Mouse (Mus musculus) layer of hippocampus, postnatal 25 days (tissue): ENCODE results near the gene Ccr6. TPM values are rescaled to one million over a fixed set of nuclear protein-coding genes. Genes with fewer than 3 reads are reported as not detected.

Source experiments
- DNase-seq, 2 experiments: peaks; one replicate each; pipeline ENCODE4 v3.0.0; 2022; ENCODE audit warnings: mixed read lengths in 2 of 2, low spot score in 1 of 2; ENCODE audit errors: extremely low spot score in 1 of 2
- total RNA-seq, 2 experiments: library from RNA; stranded (reverse); gene quantifications; 2 replicates each; pipeline ENCODE4 v1.2.3; 2021

The Ccr6 gene
- total RNA-seq, 2 experiments from 2014 or later, result 0.22 to 0.38 TPM

DNA sequence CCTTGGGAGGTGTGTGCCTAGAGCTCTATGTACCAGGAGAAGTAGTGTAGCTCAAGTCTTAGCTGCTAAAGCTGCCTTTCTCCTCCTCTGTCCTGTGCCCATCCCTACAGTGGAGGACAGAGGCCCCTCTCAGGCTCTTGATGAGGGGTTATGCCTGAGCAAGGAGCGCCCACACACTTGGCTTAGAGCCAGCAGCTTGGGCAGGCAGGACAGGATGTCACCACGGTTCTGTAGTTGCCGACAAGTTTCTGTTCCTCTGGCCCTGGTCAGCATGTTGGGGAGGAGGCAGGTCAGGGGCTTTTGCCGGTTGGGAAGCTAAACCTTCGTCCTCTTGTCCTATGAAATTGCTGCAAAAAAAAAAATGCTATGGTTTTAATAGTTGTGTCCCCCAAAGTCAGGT, 3.8 kb upstream of the Ccr6 start:
- DNase-seq, result no peak

DNA sequence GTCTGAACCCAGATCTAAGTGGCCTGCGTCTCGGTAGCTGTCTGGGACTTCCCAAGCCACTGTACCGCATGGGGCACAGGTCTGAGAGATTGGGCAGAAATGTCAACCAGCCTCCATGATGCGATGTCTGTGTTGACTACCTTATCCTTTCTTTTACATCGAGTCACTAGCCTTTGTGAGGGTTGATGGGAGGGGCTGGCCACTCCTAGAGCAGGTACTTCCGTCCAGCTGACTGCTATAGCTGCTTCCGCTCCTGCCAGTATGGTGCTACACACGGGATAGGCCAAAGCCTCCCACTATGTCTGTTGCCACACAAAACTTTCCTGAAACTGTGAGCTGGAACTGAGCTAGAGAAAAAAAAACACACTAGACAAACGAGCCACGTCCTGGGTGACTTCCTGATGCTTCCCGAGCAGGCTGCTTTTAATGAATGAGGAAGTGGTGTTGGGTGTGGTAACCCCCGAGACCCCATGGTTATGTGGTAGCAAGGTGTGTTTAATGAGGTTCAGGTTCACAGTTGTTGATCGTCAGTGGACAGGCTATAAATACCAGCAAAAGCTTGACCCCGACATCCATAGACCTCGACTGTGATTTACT, 2.1 kb upstream of the Ccr6 start:
- no peak for DNase-seq

DNA sequence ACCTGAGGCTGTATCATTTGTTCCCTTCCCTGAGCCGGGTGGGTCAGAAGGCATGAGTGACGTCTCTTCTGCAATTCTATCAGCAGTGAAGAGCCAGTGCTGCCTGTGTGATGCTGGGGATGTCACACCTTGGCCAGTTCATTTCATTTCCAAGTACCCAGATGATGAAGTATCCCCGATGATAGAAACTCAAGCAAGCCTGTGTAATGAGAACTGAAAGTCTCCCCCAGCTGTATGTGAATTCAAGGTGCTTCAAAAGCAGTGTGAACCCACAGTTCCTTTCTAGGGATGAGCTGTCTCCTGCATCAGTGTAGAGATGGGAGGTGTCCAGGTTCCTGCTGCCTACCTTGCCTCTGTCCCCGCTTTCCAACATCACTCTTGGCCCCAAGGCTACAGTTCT, 1.3 kb upstream of the Ccr6 start:
- no peak for DNase-seq

DNA sequence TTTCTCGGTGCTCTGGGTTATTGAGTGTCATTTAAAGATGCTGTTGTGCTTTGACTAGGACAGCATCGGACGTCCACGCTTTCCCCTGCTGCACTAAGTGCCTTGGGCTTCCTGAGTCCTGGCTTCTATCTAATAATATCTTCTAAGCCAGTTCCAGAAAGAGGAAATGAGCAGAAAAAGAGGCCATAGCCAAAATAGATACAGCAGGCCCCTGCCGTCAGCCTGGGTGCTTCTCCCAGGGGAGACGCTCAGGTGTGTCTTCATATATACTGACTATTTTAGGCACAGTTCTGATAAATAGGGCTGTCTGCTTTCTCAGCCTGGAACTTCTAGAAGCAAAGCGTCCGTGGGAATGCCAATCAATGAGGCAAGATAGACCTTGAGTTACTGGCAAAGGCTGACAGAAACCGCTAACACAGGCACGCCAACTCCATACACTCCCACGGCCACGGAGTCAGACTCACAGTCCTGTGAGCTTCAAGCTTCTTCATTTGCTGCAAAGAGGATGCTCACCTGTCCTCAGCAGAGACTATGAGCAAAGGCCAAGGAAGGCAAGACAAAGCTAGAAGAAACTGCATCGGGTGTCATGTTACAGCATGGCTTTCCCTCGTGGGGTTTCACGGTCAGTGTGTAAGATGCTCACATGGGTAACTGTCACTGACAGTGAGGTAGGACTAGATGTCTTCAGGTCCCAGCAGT, 2.3 kb downstream of the Ccr6 start:
- no peak for DNase-seq

DNA sequence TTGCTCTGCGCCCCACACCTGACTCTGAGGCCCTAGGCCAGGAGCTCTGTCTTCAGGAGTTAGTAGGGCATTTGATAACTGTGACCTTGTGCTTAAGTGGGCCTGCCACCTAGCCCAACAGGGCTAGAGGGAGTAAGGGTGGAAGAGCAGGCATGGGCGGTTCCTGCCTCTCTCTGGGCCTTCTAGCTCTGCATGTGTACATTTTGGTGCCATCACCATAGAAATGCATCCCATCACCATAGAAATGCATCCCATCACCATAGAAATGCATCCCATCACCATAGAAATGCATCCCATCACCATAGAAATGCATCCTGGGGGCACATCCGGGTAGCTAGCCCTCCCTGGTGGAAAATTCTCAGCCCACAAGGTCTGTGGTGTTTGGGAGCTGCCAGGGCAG, 3.7 kb downstream of the Ccr6 start:
- no peak for DNase-seq

DNA sequence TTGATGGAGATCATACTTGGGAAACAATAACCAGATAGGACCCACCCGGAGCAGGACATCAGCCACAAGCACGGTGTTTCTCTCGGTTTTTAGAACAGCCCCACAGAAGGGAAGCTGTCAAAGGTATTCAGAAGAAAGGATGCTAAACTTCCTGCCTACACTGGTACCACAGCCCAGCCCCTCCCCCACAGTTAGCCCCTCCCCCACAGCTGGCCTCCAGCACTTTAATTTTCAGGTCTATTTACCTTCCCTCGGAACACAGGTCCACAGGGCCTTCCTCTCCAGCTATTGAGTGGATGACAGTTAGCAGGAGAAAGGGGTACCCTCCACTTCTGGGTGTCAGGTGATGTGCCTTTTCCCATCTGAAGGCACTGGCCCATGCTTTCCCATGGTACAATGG, 4.7 kb downstream of the Ccr6 start:
- DNase-seq, result no peak

DNA sequence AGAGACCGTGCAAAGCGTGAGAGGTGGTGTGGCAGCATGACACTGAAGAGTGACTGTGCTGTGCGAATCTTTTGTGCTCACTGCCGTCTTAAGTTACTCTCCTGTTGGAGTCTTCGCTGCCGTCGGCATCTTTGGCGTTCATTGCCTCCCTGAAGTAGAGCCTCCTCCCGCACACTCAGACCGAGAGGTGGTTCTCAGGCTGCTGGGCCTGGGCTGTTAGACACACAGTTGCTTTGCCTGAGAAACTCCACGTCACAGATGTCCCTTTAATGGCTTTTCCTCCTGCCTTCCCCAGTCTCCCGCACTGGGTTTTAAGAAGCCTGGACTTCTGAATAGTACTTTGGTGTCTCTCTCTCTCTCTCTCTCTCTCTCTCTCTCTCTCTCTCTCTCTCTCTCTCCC, 5.8 kb downstream of the Ccr6 start:
- DNase-seq, result no peak

DNA sequence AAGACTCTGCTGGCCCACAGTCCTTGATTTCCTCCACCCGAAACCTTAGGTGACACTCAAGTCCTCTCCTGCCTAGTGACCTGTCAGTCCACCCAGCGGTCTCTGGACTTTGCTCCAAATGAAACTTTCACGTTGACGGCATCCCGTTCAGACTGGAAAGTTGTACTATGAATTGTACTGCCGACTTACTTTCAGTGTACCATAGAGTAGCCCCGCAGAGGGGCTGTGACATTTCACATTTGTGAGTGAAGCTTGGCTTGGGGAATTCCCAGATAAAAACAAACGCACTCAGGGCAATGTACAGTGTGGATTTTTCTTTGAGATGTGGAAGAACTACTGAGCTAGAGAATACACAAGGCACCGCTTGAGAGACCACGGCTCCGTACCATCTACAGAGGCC, 6.3 kb downstream of the Ccr6 start:
- no peak for DNase-seq

DNA sequence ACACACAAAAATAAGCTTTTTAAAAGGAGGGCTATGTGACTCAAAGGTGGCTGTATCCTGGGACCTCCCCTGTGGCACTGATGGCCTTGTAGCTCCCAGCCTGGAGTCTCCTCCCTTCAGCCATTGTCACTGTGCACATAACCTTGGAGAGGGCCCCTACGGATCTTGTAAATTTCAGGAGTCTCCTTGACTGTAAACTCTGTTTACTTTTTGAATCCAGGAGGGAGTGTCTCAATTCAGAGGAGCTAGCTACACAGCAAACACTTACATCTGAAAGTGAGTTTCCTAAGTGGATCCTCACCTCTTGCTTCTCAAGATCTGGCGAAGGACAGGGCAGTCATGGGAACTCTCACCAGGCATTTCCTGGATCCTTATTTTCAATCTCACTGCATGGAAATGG, 8.3 kb downstream of the Ccr6 start:
- DNase-seq, result no peak

DNA sequence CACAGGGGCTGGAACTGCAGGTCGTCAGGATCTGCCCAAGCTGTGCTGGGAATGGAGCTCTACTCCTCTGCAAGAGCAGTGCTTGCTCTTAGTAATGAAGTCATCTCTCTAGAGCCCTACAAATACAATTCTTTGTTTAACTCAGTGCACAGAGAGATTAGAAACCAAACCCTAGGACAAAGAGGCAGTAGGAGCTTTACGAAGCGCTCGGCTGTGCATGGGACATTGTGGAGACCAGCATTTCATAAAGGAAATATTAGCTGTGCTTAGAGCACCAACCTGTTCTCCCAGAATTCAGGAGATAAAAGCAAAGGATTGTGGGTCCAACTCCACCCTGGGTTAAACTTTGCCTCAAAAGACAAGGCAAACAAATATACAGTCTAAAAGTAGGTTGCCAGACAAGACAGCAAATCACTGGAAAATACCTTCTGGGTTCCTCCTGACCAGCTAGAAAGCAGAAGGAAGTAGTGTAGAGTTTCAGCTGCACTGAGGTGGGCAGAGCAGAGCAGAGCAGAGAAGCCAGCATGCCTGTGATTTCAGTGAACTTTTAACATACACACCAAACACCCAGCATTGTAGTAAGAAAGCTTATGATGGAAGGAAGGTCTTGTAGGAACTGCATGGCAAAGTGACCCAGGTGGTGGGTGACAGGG, 10.4 kb downstream of the Ccr6 start:
- DNase-seq, result no peak

DNA sequence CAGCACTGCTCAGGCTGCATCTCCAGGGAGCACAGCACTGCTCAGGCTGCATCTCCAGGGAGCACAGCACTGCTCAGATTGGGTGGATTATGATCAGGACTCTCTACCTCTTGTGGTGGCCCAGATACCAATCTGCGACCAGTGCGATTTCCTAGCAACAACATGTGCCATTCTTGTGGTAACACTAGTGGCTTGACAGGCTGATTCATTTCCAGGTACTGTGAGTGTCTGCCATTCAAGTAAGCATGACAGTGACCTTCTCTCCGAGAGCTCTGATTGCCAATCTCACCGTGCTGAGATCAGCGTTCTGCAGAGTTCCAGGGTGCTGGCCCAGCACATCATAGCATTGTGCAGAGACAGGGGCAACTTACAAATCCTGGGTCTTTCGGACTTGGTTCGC, 15.9 kb downstream of the Ccr6 start:
- DNase-seq, result no peak

DNA sequence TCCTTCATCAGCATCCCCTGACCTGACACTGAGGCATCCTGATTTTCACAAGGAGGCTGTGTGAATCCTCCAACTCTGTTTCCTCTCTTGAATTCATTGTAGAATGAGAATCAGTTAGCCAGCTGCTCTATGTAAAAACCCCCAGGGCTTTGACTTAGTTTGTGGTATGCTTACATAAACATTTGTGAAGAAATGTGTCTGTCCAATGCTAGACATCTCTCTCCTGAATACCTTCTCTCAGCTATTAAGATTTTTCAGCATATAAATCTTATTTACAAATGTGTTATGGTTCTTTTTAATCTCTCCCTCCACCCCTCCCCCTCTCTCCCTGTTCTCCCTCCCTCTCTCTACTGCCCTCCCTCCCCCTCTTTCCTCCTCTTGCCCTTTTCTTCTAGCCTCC, 18.4 kb downstream of the Ccr6 start:
- DNase-seq, result no peak

DNA sequence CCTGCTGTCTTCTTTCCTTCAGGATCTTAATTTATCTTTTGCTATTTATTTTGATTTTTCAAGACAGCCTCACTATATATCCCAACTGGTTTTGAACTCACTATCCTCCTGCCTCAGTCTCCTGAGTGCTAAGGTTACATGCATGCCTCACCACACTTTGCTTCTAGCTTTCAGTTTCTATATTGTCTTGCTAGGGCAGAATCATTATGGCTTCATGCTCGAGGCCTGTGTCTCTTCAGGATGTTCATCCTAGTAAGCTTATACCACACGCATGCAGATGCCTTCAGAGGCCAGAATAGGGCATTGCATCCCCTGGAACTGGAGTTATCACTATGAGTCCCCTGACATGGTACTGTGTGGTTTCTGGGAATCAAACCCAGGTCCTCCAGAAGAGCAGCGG, 19.1 kb downstream of the Ccr6 start:
- no peak for DNase-seq

DNA sequence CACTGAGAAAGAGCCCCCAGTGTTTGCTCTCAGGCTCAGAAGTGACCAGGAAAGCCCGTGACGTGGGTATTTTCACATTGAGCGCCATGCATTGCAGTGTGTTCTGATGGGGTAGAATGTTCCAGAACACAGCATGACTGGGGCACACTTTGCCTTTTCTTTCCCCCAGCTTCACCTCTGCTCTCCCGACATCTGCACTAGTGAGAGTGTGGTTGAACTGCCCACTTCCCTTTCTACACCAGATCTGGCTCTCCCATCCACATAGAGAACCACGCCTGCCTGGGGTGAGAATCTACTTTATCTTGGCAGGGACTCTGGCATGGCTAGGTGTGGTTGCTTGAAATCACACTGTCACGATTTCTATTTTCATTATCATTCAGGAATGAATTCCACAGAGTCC, 19.7 kb downstream of the Ccr6 start:
- no peak for DNase-seq

DNA sequence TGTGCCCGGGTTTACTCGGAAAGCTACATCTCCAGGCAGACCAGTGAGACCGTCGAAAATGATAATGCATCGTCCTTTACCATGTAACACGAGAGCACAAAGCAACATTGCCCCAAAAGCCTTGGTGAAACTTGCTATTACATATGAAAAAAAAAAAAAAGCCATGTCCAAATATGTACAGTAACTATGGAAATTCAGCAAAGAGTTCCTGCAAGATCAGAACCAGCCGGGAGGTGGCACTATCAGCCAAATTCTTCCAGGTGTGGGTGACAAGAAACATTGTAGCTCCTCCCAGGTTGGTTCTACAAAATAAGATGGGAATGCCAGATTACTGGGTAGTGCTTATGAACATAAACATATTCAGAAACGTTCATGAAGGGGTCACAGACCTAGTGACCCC, 21.1 kb downstream of the Ccr6 start:
- DNase-seq, result no peak

DNA sequence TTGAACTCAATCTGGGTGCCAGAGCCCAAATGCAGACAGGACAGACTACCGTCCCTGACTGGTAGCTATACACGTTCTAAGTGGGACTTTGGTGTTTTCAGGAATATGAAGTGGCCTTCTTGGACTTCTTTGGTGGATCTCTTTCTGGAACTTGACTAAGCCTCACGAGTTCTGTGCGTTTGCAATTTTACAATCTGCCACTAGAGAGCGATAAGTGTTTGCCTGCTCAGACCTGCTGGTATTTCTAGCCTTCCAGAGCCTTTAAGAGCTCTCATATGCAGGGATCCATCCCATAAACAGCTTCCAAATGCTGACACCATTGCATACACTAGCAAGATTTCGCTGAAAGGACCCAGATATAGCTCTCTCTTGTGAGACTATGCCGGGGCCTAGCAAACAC, 28.8 kb downstream of the Ccr6 start:
- DNase-seq, result peak in 1 of 2 experiments; percentile 18

DNA sequence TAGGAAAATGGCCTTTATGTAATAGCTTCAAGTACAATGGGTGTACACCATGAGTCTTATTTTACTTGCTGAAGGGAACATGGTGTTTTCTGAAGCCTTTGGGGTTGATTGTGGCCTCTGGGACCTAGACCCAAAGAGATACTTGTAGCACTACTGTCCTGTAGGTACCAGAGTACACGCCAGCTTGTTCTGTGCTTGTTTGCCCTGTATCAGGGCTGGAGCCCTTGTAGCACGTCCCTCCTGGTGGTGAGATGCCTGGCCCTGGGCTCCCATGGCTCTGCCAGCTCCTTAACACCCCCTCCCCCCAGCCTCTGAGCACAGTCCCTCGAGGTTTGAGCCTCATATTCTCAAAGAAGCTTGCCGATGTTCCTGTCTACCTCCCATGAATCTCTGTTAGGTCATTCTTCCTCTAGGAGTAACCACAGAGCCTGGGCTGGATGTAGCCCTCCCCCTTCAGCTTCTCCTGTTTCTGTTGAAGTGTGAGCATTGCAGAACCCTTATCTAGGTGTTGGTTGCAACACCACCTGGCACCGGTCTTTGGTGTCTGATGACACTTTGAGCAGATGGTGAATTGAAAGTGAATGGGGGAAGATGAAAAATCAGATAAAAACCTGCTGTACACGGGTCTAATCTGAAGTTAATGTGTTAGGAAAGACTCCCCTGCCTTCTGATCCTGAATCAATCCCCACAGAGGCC, 36.4 kb downstream of the Ccr6 start:
- no peak for DNase-seq

DNA sequence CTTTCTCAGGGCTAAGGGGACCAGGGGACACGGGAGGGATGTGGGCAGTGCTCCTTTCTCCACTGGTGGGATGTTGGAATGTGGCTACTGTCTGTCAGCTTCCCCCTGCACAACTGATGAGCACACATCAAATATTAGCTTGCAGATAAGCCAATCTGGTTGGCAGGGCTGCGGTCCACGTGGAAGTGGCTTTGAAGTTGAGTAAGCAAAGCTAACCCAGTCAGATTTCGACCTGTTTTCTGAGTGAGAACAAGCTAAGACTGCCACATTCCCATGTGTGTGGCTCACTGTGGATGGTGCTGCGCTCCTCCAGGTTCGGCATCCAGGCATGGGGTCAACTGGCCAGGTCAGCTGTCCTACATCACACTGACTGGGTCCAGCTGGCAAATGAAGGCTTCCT, 37.1 kb downstream of the Ccr6 start:
- DNase-seq, result no peak

DNA sequence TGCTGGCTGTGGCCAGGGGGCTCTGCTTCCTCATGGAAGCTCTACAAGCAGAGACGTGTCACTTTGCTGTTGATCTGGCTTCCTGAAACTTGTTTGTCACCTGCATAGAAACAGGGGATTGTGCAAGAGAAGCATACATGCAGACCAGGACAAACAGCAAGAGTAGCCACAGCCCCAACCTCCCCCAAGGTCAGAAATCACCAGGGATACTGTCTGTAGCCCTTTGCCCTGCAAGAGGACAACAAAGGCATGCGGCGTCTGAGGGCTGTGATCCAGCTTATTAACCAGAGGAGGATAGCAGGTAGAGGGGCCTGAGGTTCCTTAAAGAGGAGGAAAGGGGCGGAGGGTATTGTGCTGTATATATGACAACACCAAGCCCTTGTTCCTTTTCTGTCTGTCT, 40.2 kb downstream of the Ccr6 start:
- no peak for DNase-seq

DNA sequence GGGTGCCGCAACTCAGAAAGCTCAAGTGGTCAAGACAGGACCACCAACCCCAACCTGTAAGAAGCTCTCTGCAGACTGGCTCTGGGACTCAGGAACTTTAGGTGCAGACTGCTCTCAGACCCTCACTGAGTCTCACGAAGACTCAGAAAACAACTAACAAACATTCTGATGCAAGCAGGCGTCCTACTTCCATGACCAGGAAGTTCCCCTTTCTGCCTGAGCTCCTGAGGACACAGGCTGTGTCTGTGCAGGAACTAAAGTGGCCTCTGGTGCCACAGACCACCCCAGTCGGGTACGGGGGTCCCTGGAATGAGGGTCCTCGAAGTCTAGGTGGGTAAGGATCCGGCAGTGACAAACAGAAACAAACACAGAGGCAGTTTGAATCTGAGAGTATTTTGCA, 40.8 kb downstream of the Ccr6 start:
- no peak for DNase-seq

DNA sequence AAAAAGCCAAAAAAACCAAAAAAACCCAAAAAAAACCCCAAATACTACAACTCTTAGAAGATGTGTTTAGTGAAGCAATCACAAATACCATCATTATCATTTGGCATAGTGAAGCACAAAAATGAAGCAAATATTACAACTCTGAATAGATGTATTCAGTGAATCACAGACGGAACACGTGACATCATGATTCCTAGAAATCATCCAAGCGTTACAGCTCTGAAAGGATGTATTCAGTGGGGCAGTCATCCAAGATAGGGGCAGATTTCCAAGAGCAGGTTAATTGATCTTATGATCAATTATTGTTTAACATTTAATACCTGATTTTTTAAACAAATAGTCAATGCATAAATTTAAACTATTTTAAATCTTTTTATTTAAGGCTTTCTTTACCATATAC, 41.4 kb downstream of the Ccr6 start:
- no peak for DNase-seq

DNA sequence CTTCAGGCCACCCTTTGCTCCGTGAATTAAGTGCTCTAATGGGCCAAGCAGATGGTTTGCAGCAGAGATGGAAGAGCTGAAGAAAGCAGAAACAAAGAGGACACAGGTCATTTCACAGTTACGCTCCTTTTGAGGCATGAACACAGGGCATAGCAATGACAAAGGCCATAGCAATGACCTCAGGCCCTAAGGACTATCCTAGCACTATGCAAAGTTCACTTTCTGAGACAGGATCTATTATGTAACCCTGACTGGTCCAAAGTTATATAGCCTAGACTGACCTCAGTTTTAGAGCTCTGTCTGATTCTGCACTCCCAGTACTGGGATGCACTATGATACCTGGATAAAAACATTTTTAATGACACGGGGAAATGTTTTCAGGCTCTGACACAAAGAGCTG, 42.5 kb downstream of the Ccr6 start:
- DNase-seq, result no peak
